Mouse (Mus musculus): Measurements from ENCODE around the gene Ralgds.
"Not testable (repeated sequence)": the region's sequence is repeated elsewhere in the genome, so short reads cannot be mapped to it uniquely, and the experiment has no call there.

Ralgds gene

DNA sequence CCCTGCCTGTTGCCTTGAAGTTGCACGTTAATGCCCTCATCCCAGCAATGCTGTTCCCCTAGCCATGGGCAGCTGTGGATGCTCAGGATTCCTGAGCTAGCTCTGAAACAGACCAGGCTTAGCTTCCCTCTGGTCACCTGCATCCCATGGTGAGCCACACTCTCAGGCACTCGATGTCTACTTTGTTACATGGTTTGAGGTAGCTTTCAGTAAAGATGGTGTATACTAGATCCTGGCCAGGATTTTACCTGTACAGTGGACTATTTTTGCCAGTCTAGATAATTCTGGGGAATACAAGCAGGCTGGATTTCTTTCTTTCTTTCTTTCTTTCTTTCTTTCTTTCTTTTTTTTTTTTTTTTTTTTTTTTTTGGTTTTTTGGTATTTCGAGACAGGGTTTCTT lies 7.1 kb upstream of the Ralgds start, which contains the start of gene Gm10134:
Gene Gm10134 (plus strand): TSS at position 301 of the 400 bp plus-strand sequence.
- no peak for DNase-seq (ENCODE audit: low read depth)

DNA sequence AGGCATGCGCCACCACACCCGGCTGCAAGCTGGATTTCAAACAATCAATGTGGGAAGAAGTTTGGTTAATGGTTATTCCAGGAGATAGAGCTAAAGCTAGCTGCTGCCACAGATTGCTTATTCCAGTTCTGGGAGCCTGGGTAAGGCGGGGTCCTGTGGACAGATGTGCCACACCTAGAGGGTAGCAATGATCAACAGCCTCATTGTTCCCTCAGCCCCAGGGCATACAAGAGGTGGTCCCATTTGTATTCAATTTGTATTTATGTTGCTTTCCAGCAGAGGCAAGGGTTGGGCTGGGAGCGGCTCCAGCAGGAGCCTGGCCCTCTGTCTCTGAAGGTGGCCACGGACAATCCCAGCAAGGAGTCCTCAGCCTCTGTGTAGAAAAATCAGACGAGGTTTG lies 6.6 kb upstream of the Ralgds start:
- DNase-seq (ENCODE audit: low read depth), result no peak

DNA sequence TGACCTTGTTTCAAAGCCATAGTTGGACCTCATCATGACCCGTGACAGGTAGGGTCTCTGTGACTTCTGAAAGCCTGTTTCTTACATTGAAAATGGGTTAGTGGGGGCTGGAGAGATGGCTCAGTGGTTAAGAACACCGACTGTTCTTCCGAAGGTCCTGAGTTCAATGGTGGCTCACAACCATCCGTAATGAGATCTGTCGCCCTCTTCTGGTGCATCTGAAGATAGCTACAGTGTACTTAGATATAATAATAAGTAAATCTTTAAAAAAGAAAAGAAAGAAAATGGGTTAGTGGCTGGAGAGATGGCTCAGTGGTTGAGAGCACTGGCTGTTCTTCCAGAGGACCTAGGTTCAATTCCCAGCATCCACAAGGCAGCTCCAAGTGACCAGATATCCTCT lies 1.3 kb upstream of the Ralgds start:
- DNase-seq (ENCODE audit: low read depth), result not testable (repeated sequence)

DNA sequence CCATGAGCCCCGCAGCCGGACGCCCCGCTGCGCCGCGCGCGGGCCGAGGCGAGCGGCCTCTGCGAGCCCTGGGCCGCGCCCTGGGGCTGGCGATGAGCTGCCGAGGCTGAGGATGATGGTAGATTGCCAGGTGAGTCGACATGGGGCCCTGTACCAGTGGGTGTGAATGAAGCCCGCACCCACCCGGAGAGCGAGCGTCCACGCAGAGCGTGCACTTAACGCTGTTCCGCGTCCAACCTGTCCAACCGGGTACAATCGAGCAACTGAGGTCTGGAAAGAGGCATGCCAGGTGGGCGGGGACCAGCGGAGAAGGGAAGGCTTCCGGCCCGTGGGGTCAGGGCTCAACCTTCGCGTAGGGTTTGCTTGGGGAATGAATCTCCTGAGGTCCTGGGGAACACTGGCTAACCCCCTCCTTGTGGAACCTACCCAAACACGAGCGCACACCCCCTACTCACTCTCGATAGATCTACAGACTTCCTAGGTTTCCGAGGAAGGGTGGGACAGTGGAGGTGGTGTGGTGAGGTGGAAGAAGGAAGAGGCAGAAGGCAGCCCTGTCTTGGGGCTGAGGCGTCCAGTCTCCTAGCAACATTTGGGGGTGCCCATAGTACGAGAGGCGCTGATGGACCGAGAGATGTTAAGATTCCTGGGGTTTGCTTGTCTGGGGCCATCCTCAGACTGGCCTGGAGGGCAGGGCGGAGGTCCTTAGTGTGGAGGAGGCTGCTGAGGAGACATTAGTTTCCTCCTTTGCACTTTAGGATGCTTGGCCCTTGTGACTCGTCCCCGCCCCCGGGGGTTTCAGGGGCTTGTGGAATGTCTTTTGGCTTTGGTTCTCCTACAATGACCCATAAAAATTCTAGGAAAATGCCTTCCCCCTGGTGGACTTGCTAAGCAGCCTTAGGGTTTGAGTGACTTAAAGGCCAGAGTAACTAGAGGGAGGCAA lies 776 bp downstream of the Ralgds start:
- DNase-seq (ENCODE audit: low read depth), result no peak

DNA sequence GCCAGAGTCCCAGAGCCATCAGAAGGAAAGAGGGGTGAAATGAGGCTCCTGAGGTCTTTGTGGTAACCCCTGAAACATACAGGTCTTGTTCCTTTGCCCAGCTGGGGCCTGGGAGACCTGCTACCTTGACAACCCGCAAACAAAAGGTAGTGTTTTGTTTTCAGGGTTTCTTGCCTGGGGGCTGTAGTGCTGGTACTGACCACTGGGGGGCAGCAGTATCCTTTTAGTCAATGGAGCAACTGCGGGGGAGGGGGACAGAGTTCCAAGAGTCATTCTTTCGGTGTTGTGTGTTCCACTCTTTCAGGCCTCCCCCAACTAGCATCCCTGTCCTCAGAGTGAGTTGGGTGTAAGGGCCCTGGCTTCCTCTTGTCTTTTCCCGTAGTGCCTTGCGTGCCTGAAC lies 1.6 kb downstream of the Ralgds start:
- peak; percentile 87 for DNase-seq (ENCODE audit: low read depth)

DNA sequence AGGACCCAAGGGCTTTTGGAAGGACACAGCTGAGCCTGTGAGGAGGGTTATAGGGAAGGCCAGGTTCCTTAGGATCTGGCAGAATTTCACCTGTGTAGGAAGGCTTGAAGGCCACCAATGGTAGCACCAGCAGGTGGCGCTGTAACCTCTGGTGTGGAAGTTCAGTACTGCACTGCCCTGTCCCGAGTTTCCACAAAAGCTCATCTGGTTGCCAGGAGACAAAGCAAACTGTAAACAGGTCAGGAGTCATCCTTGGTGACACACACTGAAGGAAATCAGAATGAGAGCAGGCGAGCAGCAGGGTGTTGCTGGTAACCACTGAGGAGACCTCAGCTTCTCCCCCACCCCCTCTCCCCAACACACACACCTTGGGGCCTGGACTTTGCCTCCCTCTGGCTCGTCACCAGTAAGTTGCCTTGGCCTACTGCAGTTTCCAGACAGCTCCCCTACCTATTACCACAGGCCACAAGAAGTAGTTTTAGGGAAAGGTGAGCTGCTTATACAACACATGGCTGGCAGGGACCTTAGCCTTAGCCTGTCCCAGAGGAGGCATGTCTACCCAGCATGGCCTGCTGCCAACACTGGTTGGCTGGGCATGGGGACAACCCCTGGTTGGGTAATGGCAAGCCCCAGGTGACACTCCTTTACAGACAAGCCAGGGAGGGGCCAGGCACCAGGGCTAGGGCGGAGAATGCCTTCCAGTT lies 4.4 kb downstream of the Ralgds start:
- DNase-seq (ENCODE audit: low read depth), result peak; percentile 95

DNA sequence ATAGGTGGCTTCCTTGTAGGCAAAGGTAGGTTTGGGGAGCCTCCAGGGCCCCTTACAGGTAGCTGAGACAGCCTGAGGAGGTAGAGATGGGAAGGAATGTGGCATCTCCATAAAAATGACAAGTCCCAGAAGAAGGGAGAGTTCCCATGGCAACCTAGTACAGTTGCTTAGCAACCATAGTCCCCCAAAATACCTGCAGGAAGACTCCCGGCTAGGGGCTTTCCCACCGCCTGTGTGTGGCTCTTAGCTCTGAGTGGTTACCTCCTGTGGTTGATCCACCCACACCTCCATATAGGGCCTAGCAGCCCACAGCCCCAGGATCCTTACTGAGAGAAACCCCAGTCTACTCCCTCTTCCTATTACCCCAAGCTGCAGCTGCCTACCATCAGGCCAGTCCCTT lies 5.3 kb downstream of the Ralgds start:
- no peak for DNase-seq (ENCODE audit: low read depth)

DNA sequence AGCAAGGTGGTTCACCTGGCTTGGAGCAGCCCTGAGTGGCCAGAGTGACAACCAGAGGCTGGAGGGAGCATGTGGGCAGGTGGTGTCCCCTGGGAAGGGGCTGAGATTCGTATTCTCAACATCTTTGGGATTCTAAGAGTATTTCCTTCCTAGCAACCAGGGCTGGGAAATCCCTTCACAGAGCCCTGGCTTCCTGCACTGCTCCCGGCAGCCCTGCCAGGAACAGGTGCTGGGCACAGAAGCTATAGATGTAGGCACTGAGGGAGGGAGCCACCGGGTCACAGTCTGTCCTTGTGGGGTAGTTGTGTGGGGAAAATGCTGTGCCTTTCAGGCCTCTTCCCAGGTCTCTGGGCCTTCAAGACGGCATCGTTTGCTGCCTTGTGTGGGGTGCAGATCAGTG lies 7.7 kb downstream of the Ralgds start:
- no peak for DNase-seq (ENCODE audit: low read depth)

DNA sequence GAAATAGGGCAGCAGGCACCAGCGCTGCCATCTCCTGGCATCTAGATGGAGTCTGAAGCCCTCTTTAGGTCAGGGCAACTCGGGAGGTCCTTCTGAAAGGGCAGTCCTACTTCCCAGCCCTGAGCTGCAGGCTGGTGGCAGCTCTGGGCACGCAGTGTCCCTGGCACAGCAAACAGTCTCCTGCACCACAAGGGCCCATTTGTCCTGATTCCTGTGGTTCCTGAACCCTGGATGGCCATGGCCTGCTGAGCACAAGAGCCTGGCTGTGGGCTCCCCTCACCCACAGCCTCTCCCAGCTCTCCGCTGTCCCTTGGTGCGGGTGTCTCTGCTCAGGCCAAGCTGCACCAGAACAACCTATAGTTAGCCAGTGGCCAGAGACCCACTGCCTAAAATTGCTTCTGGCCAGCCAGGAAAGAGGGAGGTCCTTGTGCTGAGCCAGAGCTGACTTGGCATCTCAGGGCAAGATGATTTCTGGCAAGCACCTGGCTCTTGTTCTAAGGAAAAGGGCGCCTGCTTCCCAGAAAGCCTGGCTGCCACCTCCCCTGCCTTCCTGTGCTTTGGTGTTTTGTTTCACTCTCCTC lies 8.7 kb downstream of the Ralgds start:
- DNase-seq (ENCODE audit: low read depth), result peak; percentile 33

DNA sequence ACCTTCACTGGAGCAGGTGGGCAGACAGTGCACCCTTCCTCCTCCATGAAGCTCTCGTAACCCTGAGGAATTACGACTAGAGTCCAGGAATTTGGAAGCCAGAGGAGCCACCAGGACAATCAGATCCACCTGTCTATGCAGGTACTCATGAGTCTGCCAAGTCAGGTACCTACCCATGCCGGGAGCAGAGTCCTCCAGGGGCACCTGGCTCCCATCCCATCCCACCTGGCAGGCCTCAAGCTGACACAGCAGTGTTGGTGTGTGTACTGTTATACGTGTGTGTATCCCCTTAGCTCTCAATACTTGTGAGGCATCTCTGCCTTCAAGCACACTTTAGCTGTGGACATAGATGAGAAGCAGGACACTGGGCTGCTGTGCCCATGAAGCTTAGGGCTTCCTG lies 9.2 kb downstream of the Ralgds start:
- DNase-seq (ENCODE audit: low read depth), result no peak

DNA sequence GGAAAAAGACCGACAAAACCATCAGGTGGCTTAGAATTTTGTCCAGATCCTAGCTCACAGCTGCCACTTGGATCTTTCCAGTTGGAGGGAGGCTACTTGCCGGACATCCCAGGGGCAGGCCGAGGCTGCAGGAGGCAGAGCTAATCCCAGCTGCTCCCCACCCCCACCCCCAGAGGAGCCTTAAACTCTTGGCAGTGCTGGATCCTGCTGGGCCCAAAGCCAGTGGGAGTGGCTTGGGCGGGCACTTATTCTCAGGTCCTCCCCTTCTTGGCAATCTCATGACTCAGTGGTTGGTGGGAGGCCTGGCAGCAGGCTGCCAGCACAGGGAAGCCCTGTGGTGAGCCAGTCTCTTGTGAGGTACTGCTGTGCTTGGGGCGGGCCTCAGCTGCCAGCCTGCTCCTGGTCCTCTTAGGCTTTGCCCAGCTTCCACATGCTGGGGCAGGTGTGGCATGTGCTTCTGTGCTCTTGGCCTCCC lies 10.8 kb downstream of the Ralgds start:
- DNase-seq (ENCODE audit: low read depth), result peak; percentile 100

DNA sequence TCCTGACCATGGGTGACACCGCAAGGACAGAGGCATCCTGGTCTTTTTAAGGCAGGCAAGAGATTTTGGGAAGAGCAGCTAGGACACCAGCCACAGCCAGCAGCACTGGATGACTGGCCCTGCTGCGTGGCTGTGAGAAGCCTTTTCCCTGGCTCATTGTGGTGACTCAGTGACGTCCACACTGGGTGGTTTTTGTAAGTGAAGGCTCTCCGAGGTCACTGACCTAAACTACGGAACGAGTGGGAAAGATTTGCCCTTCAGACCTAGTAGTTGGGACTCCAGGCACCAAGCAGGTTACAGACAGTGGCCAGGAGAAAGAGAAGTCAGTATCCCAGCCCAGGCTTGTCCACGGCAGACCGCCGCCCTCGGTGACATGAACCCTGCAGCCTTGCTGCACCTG lies 11.5 kb downstream of the Ralgds start:
- peak; percentile 41 for DNase-seq (ENCODE audit: low read depth)

DNA sequence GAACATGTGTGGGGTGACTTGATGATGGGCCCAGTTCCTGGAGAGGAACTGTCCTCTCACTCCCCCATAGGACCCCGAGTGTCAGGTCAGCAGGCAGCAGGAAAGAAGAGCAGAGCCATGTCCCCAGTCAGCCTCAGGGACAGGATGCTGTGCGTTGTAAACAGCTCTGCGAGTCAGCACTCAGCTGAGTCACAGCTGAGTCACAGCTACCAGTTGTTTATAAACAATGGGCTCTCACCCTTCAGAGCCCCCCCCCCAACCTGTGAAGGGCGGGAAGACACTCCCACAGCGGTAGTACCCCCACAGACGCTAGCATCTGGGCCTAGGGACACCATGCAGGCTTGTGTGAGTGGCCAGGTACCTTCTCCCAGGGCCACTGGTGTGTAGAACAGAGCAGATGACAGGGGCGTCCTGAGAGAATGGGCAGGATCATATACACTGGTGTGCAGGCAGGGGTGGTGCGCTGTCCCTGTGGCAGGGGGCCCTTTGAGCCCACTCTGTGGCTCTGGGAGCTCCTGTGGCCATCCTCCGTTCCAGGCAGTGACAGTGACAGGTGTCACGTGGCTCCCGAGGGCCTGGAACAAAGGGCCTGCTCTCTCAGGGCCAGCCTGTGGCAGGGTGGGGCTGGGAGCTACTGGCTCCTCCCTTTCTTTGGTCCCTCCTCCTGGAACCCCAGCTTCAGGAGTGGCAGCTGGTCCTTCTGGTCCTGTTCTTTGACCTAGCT lies 12.5 kb downstream of the Ralgds start:
- DNase-seq (ENCODE audit: low read depth), result peak; percentile 80

DNA sequence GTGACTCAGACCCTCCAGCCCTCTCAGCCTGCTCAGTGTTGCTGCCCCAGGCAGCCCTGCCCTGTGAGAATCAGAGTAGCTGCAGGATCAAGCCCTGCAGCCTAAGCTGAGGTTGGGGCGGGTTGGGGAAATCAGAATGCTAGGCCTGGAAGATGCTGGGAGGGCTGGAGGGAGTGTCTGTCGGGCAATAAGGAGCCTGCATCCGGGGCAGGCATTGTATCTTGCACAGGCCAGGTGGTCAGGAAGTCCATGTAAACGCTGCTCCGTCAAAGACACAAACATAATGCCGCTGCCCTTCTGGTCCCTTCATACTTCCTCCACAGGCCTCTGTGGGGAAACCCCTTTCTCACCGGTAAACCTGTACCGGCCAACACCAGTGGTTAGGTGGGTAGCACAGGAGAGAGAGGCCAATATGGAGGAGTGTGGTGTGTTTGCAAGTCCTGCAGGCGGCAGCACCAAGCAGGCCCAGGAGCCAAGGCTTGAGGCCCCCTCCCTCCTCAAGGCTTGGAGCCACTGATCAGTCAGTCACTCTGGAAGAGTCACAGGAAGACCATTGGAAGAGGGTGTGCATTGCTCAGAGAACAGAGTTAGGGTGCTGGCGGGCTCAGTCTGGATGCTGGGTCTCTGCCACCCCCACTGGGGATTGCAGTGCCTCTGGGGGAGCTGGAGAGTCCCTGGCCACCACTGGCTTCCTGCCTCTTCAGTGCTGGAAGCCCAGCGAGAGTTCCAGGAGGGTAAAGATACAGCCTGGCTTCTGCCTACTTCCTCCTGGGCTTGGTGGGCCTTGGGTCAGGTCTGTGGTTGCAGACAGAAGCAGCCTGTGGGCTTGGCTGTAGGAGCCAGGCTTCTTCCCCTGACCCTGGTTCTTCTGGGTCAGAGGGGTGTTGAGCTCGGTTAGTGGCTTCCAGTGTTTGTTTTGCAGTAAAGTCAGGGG lies 13.3 kb downstream of the Ralgds start:
- peak; percentile 71 for DNase-seq (ENCODE audit: low read depth)

DNA sequence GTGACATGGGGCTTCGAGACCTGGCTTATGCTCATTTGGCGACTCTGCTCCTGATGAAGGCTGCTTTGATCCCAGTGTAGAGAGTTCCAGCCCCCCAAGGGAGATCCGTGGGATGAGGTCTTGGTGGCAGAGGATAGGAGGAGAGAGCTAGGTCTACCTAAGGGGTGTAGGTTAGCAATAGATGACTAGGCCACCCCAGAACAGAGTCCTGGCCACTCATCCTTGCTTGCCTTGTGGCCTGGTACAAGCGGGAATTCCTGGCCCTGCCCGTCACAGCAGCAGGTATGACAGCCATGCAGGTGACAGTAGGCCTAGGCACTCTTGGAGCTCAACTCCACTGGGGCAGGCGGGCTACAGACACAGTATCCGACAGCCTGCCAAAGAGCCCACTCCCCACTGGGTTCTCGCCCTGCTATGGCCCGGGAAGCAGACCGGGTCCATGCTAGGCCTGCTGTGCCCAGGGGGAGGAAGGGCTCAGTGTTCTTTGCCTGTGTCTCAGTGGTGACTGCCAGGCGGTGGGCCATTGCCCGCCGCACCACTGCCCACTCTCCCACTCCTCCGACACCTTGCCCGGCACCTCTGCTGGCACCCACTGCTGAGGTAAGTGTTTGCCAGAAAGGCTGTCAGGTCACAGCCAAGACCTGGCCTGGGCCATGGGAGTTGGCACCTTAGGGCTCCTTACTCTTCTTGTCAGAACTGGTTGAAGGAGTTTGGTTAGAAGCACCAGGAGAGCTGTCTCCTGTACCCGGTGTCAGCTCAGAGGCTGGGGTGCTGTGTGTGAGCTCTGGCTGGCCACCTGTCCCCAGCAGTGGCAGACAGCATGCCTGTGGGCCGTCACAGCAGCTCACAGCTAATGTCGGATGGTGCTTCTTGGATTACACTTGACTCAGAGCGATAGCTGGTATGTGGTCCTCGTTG lies 14.8 kb downstream of the Ralgds start:
- DNase-seq (ENCODE audit: low read depth), result no peak

DNA sequence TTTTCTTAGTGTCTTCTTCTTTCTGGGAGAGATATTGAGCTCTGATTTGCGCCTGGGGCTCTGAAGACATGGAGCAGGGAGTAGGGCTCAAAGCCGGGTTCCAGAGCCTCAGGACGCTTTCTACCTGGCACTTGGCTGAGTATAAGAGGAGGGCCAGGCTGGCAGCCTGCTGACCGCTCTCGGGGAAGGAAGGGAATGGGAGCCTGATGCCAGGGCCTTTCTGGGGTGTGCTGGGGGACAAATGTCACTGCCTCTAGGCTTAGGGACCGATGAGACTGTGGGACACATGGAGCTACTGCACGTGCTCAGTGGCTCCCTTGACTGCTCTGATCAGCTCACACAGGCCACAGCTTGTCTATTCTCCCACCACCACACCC lies 15.4 kb downstream of the Ralgds start:
- DNase-seq (ENCODE audit: low read depth), result no peak

DNA sequence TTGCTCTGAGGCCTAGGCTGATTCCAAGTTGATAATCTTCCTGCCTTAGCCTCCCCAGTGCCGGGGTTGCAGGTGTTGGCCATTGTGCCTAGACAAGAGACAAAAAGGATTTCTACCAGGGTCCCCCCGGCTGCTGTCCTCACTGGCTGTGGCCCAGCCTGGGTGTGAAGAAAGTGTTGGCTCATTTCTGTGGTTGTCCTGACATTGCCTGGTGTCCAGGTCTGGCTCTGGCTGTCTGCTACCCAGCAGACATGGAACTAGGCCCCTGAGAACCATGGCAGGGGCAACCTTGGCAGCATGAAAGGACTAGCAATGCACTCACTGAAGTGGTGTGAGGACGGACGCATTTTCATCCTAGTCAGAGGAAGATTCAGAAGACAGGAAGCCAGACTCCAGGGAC lies 16.9 kb downstream of the Ralgds start:
- no peak for DNase-seq (ENCODE audit: low read depth)

DNA sequence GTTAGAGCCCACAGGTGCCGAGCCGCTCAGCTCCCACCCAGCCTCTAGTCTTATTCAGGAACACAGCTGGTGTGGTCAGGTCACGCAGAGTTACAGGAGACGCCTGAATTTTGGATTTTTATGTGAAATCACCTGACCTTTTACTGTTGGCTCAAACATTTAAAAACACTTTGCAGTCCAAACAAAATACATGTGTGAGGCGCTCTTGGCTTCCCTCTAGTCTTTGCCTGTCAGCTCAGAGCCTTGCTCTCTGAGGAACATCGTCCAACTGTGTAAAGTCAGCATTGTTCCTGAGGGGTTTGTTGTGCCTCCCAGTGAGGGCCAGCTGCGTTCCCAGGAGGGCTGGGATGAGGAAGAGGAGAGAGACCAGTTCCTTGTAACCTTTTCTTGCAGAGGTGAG lies 17.4 kb downstream of the Ralgds start:
- peak; percentile 65 for DNase-seq (ENCODE audit: low read depth)

DNA sequence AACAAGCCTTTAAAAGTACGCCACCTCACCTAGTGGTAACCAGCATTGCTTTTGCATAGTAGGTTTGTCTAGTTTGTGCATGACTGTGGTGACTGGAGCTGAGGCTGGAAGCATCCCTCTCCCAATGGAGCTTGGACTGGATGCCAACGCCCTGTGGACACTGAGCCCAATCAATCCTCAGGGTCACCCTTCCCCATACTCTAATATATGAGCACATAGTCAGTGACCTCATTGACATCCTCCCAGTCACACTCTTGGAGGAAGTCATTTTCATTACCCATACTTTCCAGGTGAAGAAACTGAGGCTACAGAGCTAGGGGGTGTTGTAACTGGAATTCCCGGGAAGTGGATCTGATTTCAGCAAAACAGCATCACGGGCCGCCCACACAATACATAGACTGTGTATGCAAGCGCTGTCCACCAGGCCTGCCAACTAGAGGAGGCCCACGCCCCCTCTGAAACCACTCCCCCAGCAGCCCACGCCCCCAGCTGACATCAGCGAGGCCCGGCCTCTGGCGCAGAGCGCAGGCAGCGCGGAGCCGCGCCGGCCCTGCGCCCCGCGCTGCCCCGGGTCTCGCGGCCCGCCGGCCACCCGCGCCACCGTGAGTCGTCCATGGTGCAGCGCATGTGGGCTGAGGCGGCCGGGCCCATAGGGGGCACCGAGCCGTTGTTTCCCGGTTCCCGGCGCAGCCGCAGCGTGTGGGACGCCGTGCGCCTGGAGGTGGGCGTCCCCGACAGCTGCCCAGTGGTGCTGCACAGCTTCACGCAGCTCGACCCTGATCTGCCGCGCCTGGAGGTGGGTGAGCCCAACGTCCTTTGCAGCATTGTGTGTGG lies 20.2 kb downstream of the Ralgds start:
- DNase-seq (ENCODE audit: low read depth), result peak; percentile 96

Data from NIH3T3 (cell line).